Mouse (Mus musculus): ENCODE measurements at regions not wholly inside any gene's neighbourhood (a gene's known extent, or its start where the extent isn't known, plus 50 kb on each side); places are given as distances from the start of the nearest gene placed in this dataset.

- no peak for ATAC-seq (replicated peaks; ENCODE audit: poor library complexity, severe bottlenecking)
Measured at GRCm38 (mm10) chr7:71216808-71217207, 134.5 kb downstream of the Gm10295 start.

GRCm38 (mm10) chr7:71214500-71215055 is 136.7 kb downstream of the Gm10295 start:
- no peak for ATAC-seq (replicated peaks; ENCODE audit: poor library complexity, severe bottlenecking)

- no peak for ATAC-seq (replicated peaks; ENCODE audit: poor library complexity, severe bottlenecking)
Measured at GRCm38 (mm10) chr7:71193131-71193530, 158.2 kb downstream of the Gm10295 start.

- ATAC-seq (replicated peaks; ENCODE audit: poor library complexity, severe bottlenecking) = no peak
Measured at GRCm38 (mm10) chr7:71190161-71190711, 161.0 kb downstream of the Gm10295 start.

- no peak for ATAC-seq (replicated peaks; ENCODE audit: poor library complexity, severe bottlenecking)
Measured at GRCm38 (mm10) chr7:71189757-71190156, 161.5 kb downstream of the Gm10295 start.

GRCm38 (mm10) chr7:71188119-71188518 is 163.2 kb downstream of the Gm10295 start:
- no peak for ATAC-seq (replicated peaks; ENCODE audit: poor library complexity, severe bottlenecking)

GRCm38 (mm10) chr7:71174871-71175270 is 176.4 kb downstream of the Gm10295 start:
- no peak for ATAC-seq (replicated peaks; ENCODE audit: poor library complexity, severe bottlenecking)

GRCm38 (mm10) chr7:71139068-71139467 is 212.2 kb downstream of the Gm10295 start:
- ATAC-seq (replicated peaks; ENCODE audit: poor library complexity, severe bottlenecking) = no peak

- no peak for ATAC-seq (replicated peaks; ENCODE audit: poor library complexity, severe bottlenecking)
Measured at GRCm38 (mm10) chr7:71129981-71130380, 221.3 kb downstream of the Gm10295 start.

GRCm38 (mm10) chr7:71128928-71129327 is 222.4 kb downstream of the Gm10295 start:
- no peak for ATAC-seq (replicated peaks; ENCODE audit: poor library complexity, severe bottlenecking)

GRCm38 (mm10) chr7:71121453-71121852 is 229.8 kb downstream of the Gm10295 start:
- no peak for ATAC-seq (replicated peaks; ENCODE audit: poor library complexity, severe bottlenecking)

- no peak for ATAC-seq (replicated peaks; ENCODE audit: poor library complexity, severe bottlenecking)
Measured at GRCm38 (mm10) chr7:71120975-71121374, 230.3 kb downstream of the Gm10295 start.

GRCm38 (mm10) chr7:71119987-71120386 is 231.3 kb downstream of the Gm10295 start:
- ATAC-seq (replicated peaks; ENCODE audit: poor library complexity, severe bottlenecking) = no peak

GRCm38 (mm10) chr7:71107101-71107500 is 244.2 kb downstream of the Gm10295 start:
- no peak for ATAC-seq (replicated peaks; ENCODE audit: poor library complexity, severe bottlenecking)

GRCm38 (mm10) chr7:71100266-71100665 is 251.0 kb downstream of the Gm10295 start:
- ATAC-seq (replicated peaks; ENCODE audit: poor library complexity, severe bottlenecking) = no peak

- ATAC-seq (replicated peaks; ENCODE audit: poor library complexity, severe bottlenecking) = no peak
Measured at GRCm38 (mm10) chr7:71098276-71098675, 253.0 kb downstream of the Gm10295 start.

- no peak for ATAC-seq (replicated peaks; ENCODE audit: poor library complexity, severe bottlenecking)
Measured at GRCm38 (mm10) chr7:71093301-71093939, 257.9 kb downstream of the Gm10295 start.

GRCm38 (mm10) chr7:71092825-71093224 is 258.5 kb downstream of the Gm10295 start:
- no peak for ATAC-seq (replicated peaks; ENCODE audit: poor library complexity, severe bottlenecking)

GRCm38 (mm10) chr7:71092301-71092700 is 259.0 kb downstream of the Gm10295 start:
- no peak for ATAC-seq (replicated peaks; ENCODE audit: poor library complexity, severe bottlenecking)

GRCm38 (mm10) chr7:71064446-71065391 is 286.6 kb downstream of the Gm10295 start:
- ATAC-seq (replicated peaks; ENCODE audit: poor library complexity, severe bottlenecking) = no peak

GRCm38 (mm10) chr7:71050825-71051224 is 300.5 kb downstream of the Gm10295 start:
- ATAC-seq (replicated peaks; ENCODE audit: poor library complexity, severe bottlenecking) = peak; percentile 97

All from granulocyte monocyte progenitor cell, adult 5-6 weeks (primary cell).